ENCODE assay signal across 8 mouse cellular contexts in the genomic region with DNA sequence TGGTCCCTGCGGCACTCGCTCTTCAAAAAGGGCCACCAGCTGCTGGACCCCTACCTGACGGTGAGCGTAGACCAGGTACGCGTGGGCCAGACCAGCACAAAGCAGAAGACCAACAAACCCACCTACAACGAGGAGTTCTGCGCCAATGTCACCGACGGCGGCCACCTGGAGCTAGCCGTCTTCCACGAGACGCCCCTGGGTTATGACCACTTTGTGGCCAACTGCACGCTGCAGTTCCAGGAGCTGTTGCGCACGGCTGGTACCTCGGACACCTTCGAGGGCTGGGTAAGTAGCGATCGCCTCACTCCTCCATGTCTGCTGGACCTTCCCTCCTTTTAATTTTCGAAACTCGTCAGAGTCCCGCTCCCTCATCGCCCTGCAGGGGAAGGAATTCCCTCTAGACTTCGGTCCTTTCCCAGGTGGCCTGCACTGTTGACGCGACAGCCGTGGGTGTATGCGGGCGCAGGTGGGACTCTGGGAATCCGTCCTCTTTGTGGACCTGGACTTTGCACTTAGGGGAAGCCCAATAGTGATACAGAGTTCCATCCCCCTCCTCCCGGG. TPM values are rescaled to one million over a fixed set of nuclear protein-coding genes. Genes with fewer than 3 reads are reported as not detected.
DNase-seq lines count a peak whose midpoint lies in the region; ATAC-seq and TF ChIP-seq lines count a peak whose summit lies in the region.

No protein-coding gene starts in this region.

- intact Hi-C loops in left cerebral cortex, postnatal 36 days (cut with DNase I): no loop called here

- DNase-seq in testis, postnatal 10 days (ENCODE audit: low spot score): no peak
- DNase-seq in embryonic facial prominence, embryonic 14.5 days (ENCODE audit: low spot score): no peak
- peak; percentile 62 for DNase-seq in induced T-regulatory cell, adult 2 months (ENCODE audit: low read depth)
- DNase-seq in frontal cortex, postnatal 10 days (ENCODE audit: low spot score in 2 of 2): no peak
- no peak for DNase-seq in left cerebral cortex, adult 8-10 months (ENCODE audit: low spot score in 2 of 2)
- no peak for DNase-seq in left cerebral cortex, postnatal 36 days (ENCODE audit: low spot score in 2 of 2)

- peak overlapping the region; percentile 80 for H3K9ac ChIP-seq in embryonic facial prominence, embryonic 14.5 days (ENCODE audit: low read depth, low read length)

- no peak for TF ChIP-seq CTCF in testis, adult 2 months (IDR thresholded peaks at IDR 0.05; ENCODE audit: control insufficient read depth, insufficient read depth, insufficient replicate concordance, low read depth, low read length)

- peaks cover 12% of the 10 kb centered on the region for H3K4me1 ChIP-seq in testis, adult 2 months (ENCODE audit: control insufficient read depth, insufficient read depth, low read length)
- H3K4me1 ChIP-seq in embryonic facial prominence, embryonic 14.5 days (ENCODE audit: control insufficient read depth, insufficient read depth, low read length): peaks cover 11% of the 10 kb centered on the region; the same call in 1 of the 2 replicates

- no peaks in the 10 kb centered on the region for H3K36me3 ChIP-seq in testis, adult 2 months (ENCODE audit: control insufficient read depth, insufficient read depth, low read length)
- H3K36me3 ChIP-seq in embryonic facial prominence, embryonic 14.5 days (ENCODE audit: control insufficient read depth, insufficient read depth, low read length): no peaks in the 10 kb centered on the region

- 0 out of 2 replicates have a peak, but pooled peaks have one; percentile 3 for ATAC-seq in embryonic facial prominence, embryonic 14.5 days (ENCODE audit: low read depth)
- peak; percentile 21 for ATAC-seq in megakaryocyte progenitor cell, adult 5-6 weeks (replicated peaks; ENCODE audit: poor library complexity)

- no peak overlapping the region for H3K27ac ChIP-seq in testis, adult 2 months (ENCODE audit: control insufficient read depth, insufficient read depth, low read depth, low read length)
- no peak overlapping the region for H3K27ac ChIP-seq in embryonic facial prominence, embryonic 14.5 days (replicated peaks; ENCODE audit: low read depth, low read length)

- 1% methylated on average over 32 of the region's 33 CpGs for WGBS in embryonic facial prominence, embryonic 14.5 days

- H3K4me3 ChIP-seq in testis, adult 2 months (ENCODE audit: control insufficient read depth, low read depth, low read length): peak overlapping the region; percentile 34
- peak overlapping the region; percentile 74 for H3K4me3 ChIP-seq in embryonic facial prominence, embryonic 14.5 days (ENCODE audit: low read depth, low read length)

- H3K27me3 ChIP-seq in testis, adult 2 months (ENCODE audit: control insufficient read depth, insufficient read depth, low read length): peaks cover 2% of the 10 kb centered on the region; the same call in 1 of the 2 replicates
- H3K27me3 ChIP-seq in embryonic facial prominence, embryonic 14.5 days (replicated peaks; ENCODE audit: control insufficient read depth, insufficient read depth, low read length): peaks cover 10% of the 10 kb centered on the region

- peak overlapping the region; percentile 91 for H3K4me2 ChIP-seq in embryonic facial prominence, embryonic 14.5 days (ENCODE audit: low read depth, low read length)

- H3K9me3 ChIP-seq in embryonic facial prominence, embryonic 14.5 days (ENCODE audit: control insufficient read depth, low read length): no peaks in the 10 kb centered on the region

- no peak for TF ChIP-seq POLR2A in testis, adult 2 months (IDR thresholded peaks at IDR 0.05; ENCODE audit: control insufficient read depth, low read depth, low read length)

RNA-seq across cellular contexts. Expression of a gene that starts 0.7 kb away (rescaled TPM):
- 1.6 and 1.7 TPM in 2 replicates for polyA plus RNA-seq in testis, adult 2 months (2012; rRNA removed)
- 13.6 TPM in 2 replicates for polyA plus RNA-seq in embryonic facial prominence, embryonic 14.5 days (2014; fragmentation: Nextera tagmentation; extraction: Ambion mirVana)
- 4.2 and 7.5 TPM in 2 replicates for total RNA-seq in megakaryocyte progenitor cell, adult 5-6 weeks (2015)
- total RNA-seq in megakaryocyte progenitor cell, adult 5-6 weeks (2017): 4.5 and 4.9 TPM in 2 replicates
- total RNA-seq in left cerebral cortex, adult 8-10 months (2022): 10 to 100 TPM; 11.2 to 13.2 (median 12.5) TPM
- 1 to 10 TPM; 4.6 to 6.0 TPM for total RNA-seq in left cerebral cortex, postnatal 36 days (2021)

RNA-seq across cellular contexts. Expression of a gene that starts 39.1 kb away (rescaled TPM):
- polyA plus RNA-seq in testis, adult 2 months (2012; rRNA removed): 0.17 and 1.2 TPM in 2 replicates
- 15.6 and 16.5 TPM in 2 replicates for polyA plus RNA-seq in embryonic facial prominence, embryonic 14.5 days (2014; fragmentation: Nextera tagmentation; extraction: Ambion mirVana)
- total RNA-seq in megakaryocyte progenitor cell, adult 5-6 weeks (2015): not detected in 2 replicates
- not detected in 2 replicates for total RNA-seq in megakaryocyte progenitor cell, adult 5-6 weeks (2017)
- under 1 TPM; 0.11 to 0.93 (median 0.36) TPM for total RNA-seq in left cerebral cortex, adult 8-10 months (2022)
- total RNA-seq in left cerebral cortex, postnatal 36 days (2021): under 1 TPM in 1 of 2 experiments, not detected in 1; 0.12 TPM
